8 mouse cellular contexts compared by ENCODE assay signal in genomic region chr8:81061950-81062349, GRCm38 (mm10). TPM values are rescaled to one million over a fixed set of nuclear protein-coding genes. Genes with fewer than 3 reads are reported as not detected.
A peak's percentile ranks its signal among the peaks of the same experiment; 100 is the strongest.
DNase-seq lines count a peak whose midpoint lies in the region; ATAC-seq and TF ChIP-seq lines count a peak whose summit lies in the region.

No protein-coding gene starts in this region.

- no peak overlapping the region for H3K9ac ChIP-seq in heart, postnatal 0 days (replicated peaks; ENCODE audit: low read depth, low read length)
- H3K9ac ChIP-seq in heart, embryonic 12.5 days, result no peak overlapping the region
- H3K9ac ChIP-seq in forebrain, postnatal 0 days, result no peak overlapping the region
- no peak overlapping the region for H3K9ac ChIP-seq in limb, embryonic 14.5 days (ENCODE audit: low read depth, low read length, severe bottlenecking)

- H3K4me2 ChIP-seq in heart, postnatal 0 days (ENCODE audit: low read depth, low read length), result no peak overlapping the region
- no peak overlapping the region for H3K4me2 ChIP-seq in heart, embryonic 12.5 days
- H3K4me2 ChIP-seq in forebrain, postnatal 0 days (ENCODE audit: low read depth), result no peak overlapping the region
- no peak overlapping the region for H3K4me2 ChIP-seq in limb, embryonic 14.5 days (replicated peaks; ENCODE audit: low read depth, low read length, severe bottlenecking)

- no peaks in the 10 kb centered on the region for H3K36me3 ChIP-seq in heart, postnatal 0 days (replicated peaks; ENCODE audit: control insufficient read depth, insufficient read depth, low read length)
- H3K36me3 ChIP-seq in heart, embryonic 12.5 days, result no peaks in the 10 kb centered on the region
- H3K36me3 ChIP-seq in forebrain, postnatal 0 days (ENCODE audit: insufficient read depth), result no peaks in the 10 kb centered on the region
- H3K36me3 ChIP-seq in limb, embryonic 14.5 days (ENCODE audit: control insufficient read depth, insufficient read depth, low read length), result no peaks in the 10 kb centered on the region

- no peak for ATAC-seq in heart, postnatal 0 days (ENCODE audit: insufficient read depth, low read depth)
- ATAC-seq in heart, embryonic 12.5 days (ENCODE audit: insufficient number of reproducible peaks, low FRiP score), result no peak
- ATAC-seq in forebrain, postnatal 0 days, result peak; percentile 85
- ATAC-seq in limb, embryonic 14.5 days (ENCODE audit: low FRiP score, low read depth), result peak; percentile 76; the same call in 1 of the 2 replicates

- TF ChIP-seq CTCF in heart, postnatal 0 days (IDR thresholded peaks at IDR 0.05; ENCODE audit: low read depth), result peak; percentile 56
- TF ChIP-seq CTCF in forebrain, postnatal 0 days (IDR thresholded peaks at IDR 0.05; ENCODE audit: low read depth), result peak; percentile 84

- intact Hi-C loops in gastrocnemius, postnatal 14 days (cut with DNase I; ENCODE audit: low total_unique reads), result no loop called here

- H3K27ac ChIP-seq in heart, postnatal 0 days (ENCODE audit: low read depth), result no peak overlapping the region
- H3K27ac ChIP-seq in heart, embryonic 12.5 days (ENCODE audit: poor library complexity, severe bottlenecking), result no peak overlapping the region
- H3K27ac ChIP-seq in forebrain, postnatal 0 days (ENCODE audit: low read depth, low read length), result no peak overlapping the region
- H3K27ac ChIP-seq in limb, embryonic 14.5 days (replicated peaks; ENCODE audit: low read depth, low read length), result no peak overlapping the region

- no peak for TF ChIP-seq POLR2A in limb, embryonic 14.5 days (IDR thresholded peaks at IDR 0.05; ENCODE audit: borderline replicate concordance, extremely low read depth, insufficient read depth, insufficient read length)

- no peaks in the 10 kb centered on the region for H3K9me3 ChIP-seq in heart, postnatal 0 days (replicated peaks; ENCODE audit: control insufficient read depth, low read length)
- H3K9me3 ChIP-seq in heart, embryonic 12.5 days (replicated peaks), result no peaks in the 10 kb centered on the region
- H3K9me3 ChIP-seq in forebrain, postnatal 0 days (ENCODE audit: low read length), result no peaks in the 10 kb centered on the region
- no peaks in the 10 kb centered on the region for H3K9me3 ChIP-seq in limb, embryonic 14.5 days (ENCODE audit: control insufficient read depth, low read length)

- DNase-seq in heart, postnatal 0 days (ENCODE audit: low spot score), result peak; percentile 66
- DNase-seq in right cerebral cortex, postnatal 10 days (ENCODE audit: low spot score in 2 of 2), result peak; percentile 57 to 65
- DNase-seq in right cerebral cortex, postnatal 4 days, result no peak
- peak; percentile 84 for DNase-seq in forebrain, postnatal 0 days
- peak; percentile 89 for DNase-seq in limb, embryonic 14.5 days (ENCODE audit: low spot score)
- DNase-seq in gastrocnemius, postnatal 14 days, result no peak
- no peak for DNase-seq in gastrocnemius, adult 8-10 months (ENCODE audit: low spot score in 2 of 2)

- WGBS in heart, postnatal 0 days, result 11% methylated on average over 3 of the region's 3 CpGs
- WGBS in heart, embryonic 12.5 days, result 23% methylated on average over 3 of the region's 3 CpGs
- WGBS in forebrain, postnatal 0 days, result 38% methylated on average over 3 of the region's 3 CpGs
- 22% methylated on average over 3 of the region's 3 CpGs for WGBS in limb, embryonic 14.5 days

- no peaks in the 10 kb centered on the region for H3K27me3 ChIP-seq in heart, postnatal 0 days (ENCODE audit: control insufficient read depth, insufficient read depth, low read length)
- no peaks in the 10 kb centered on the region for H3K27me3 ChIP-seq in heart, embryonic 12.5 days (replicated peaks)
- no peaks in the 10 kb centered on the region for H3K27me3 ChIP-seq in forebrain, postnatal 0 days (ENCODE audit: insufficient read depth, low read length)
- no peaks in the 10 kb centered on the region; the same call in 1 of the 2 replicates for H3K27me3 ChIP-seq in limb, embryonic 14.5 days (ENCODE audit: control insufficient read depth, insufficient read depth, low read length)

- TF ChIP-seq EP300 in heart, postnatal 0 days (IDR thresholded peaks at IDR 0.05; ENCODE audit: low read depth), result no peak

- H3K4me1 ChIP-seq in heart, postnatal 0 days (ENCODE audit: control insufficient read depth, insufficient read depth), result no peaks in the 10 kb centered on the region
- H3K4me1 ChIP-seq in heart, embryonic 12.5 days (replicated peaks), result peaks cover 6% of the 10 kb centered on the region
- H3K4me1 ChIP-seq in forebrain, postnatal 0 days (ENCODE audit: insufficient read depth), result no peaks in the 10 kb centered on the region
- no peaks in the 10 kb centered on the region for H3K4me1 ChIP-seq in limb, embryonic 14.5 days (ENCODE audit: control insufficient read depth, insufficient read depth, low read length)

- H3K4me3 ChIP-seq in heart, postnatal 0 days (ENCODE audit: low read depth, low read length), result no peak overlapping the region
- H3K4me3 ChIP-seq in heart, embryonic 12.5 days, result no peak overlapping the region
- H3K4me3 ChIP-seq in forebrain, postnatal 0 days (ENCODE audit: low read depth, low read length), result no peak overlapping the region
- H3K4me3 ChIP-seq in limb, embryonic 14.5 days (replicated peaks; ENCODE audit: low read length), result no peak overlapping the region

RNA-seq across cellular contexts. Expression of gene Usp38, which starts 47.2 kb away (rescaled TPM):
- 32.0 and 33.5 TPM in 2 replicates for total RNA-seq in heart, postnatal 0 days (2014; rRNA removed; ENCODE audit: low replicate concordance)
- polyA plus RNA-seq in heart, postnatal 0 days (2015; fragmentation: Nextera tagmentation; extraction: Ambion mirVana), result 9.2 and 11.1 TPM in 2 replicates
- polyA plus RNA-seq in heart, embryonic 12.5 days (2016; fragmentation: Nextera tagmentation; extraction: Ambion mirVana), result 21.5 and 22.4 TPM in 2 replicates
- total RNA-seq in forebrain, postnatal 0 days (2014; rRNA removed), result 36.6 and 40.3 TPM in 2 replicates
- polyA plus RNA-seq in forebrain, postnatal 0 days (2015; fragmentation: Nextera tagmentation; extraction: Ambion mirVana), result 16.4 and 18.4 TPM in 2 replicates
- polyA plus RNA-seq in limb, embryonic 14.5 days (2012; rRNA removed), result 10.9 and 11.6 TPM in 2 replicates
- 22.6 and 24.1 TPM in 2 replicates for polyA plus RNA-seq in limb, embryonic 14.5 days (2014; fragmentation: Nextera tagmentation; extraction: Ambion mirVana)
- total RNA-seq in gastrocnemius, postnatal 14 days (2021), result 10 to 100 TPM; 16.4 to 16.8 TPM
- total RNA-seq in gastrocnemius, adult 8-10 months (2022), result 10 to 100 TPM; 21.2 to 23.7 (median 23.0) TPM

Comparison
In these comparisons a context has a peak if more than half of its experiments do, and no peak if none do; other contexts are left out.
1. DNase-seq: peak in heart, postnatal 0 days (single experiment), right cerebral cortex, postnatal 10 days (2 of 2), forebrain, postnatal 0 days (single experiment) and limb, embryonic 14.5 days (single experiment); none in right cerebral cortex, postnatal 4 days (single experiment), gastrocnemius, postnatal 14 days (single experiment) and gastrocnemius, adult 8-10 months (0 of 2).
2. ATAC-seq: peak in forebrain, postnatal 0 days (single experiment) and limb, embryonic 14.5 days (single experiment); none in heart, postnatal 0 days (single experiment) and heart, embryonic 12.5 days (single experiment).